Mouse (Mus musculus): ENCODE results near the gene Alad. TPM values are rescaled to one million over a fixed set of nuclear protein-coding genes. Genes with fewer than 3 reads are reported as not detected.

The Alad gene
- total and polyA plus RNA-seq, 2 experiments from 2014 or later = 62.1 to 82.4 TPM

GRCm38 (mm10) chr4:62524651-62525488 is 5.2 kb upstream of the Alad start, which contains the start of the genes Pole3 and 4933430I17Rik:
Pole3 (minus strand) TSS chr4:62525068.
4933430I17Rik (plus strand) TSS chr4:62525369.
- Histone ChIP-seq H3K27ac (ENCODE audit: low read depth) (peak within 1 kb of the TSS; percentile 93), H3K4me3 (ENCODE audit: low read depth, low read length) (peak within 1 kb of the TSS; percentile 81), H3K4me2 (ENCODE audit: low read depth, low read length) (peak within 1 kb of the TSS; percentile 95), H3K36me3 (replicated peaks; ENCODE audit: control insufficient read depth, insufficient read depth, low read length) (0 out of 2 replicates have a peak, but pooled peaks cover 5% of the 10 kb centered on the region), H3K9ac (replicated peaks; ENCODE audit: low read depth, low read length) (peak within 1 kb of the TSS; percentile 83), H3K4me1 (ENCODE audit: control insufficient read depth, insufficient read depth) (peaks cover 6% of the 10 kb centered on the region), H3K9me3 (replicated peaks; ENCODE audit: control insufficient read depth, low read length) (no peaks in the 10 kb centered on the region), H3K27me3 (ENCODE audit: control insufficient read depth, insufficient read depth, low read length) (no peaks in the 10 kb centered on the region)
- DNase-seq (ENCODE audit: low spot score) (peak; percentile 95), ATAC-seq (ENCODE audit: insufficient read depth, low read depth) (peak; percentile 99)
- under 1% methylated on average over 59 of the region's 59 CpGs for WGBS
- TF ChIP-seq EP300 (IDR thresholded peaks at IDR 0.05; ENCODE audit: low read depth) = no peak
- TF ChIP-seq CTCF (IDR thresholded peaks at IDR 0.05; ENCODE audit: low read depth) = no peak

GRCm38 (mm10) chr4:62520892-62521400 is 1.2 kb upstream of the Alad start:
- no peak overlapping the region for H3K9ac ChIP-seq (replicated peaks; ENCODE audit: low read depth, low read length)
- no peak overlapping the region for H3K4me3 ChIP-seq (ENCODE audit: low read depth, low read length)
- peaks cover 22% of the 10 kb centered on the region for H3K4me1 ChIP-seq (ENCODE audit: control insufficient read depth, insufficient read depth)
- TF ChIP-seq EP300 (IDR thresholded peaks at IDR 0.05; ENCODE audit: low read depth) (no peak), CTCF (IDR thresholded peaks at IDR 0.05; ENCODE audit: low read depth) (no peak)
- WGBS = 75% methylated on average over 2 of the region's 2 CpGs
- H3K4me2 ChIP-seq (ENCODE audit: low read depth, low read length) = no peak overlapping the region
- H3K27ac ChIP-seq (ENCODE audit: low read depth) = no peak overlapping the region
- ATAC-seq (ENCODE audit: insufficient read depth, low read depth) (no peak), DNase-seq (ENCODE audit: low spot score) (no peak)
- H3K9me3 ChIP-seq (replicated peaks; ENCODE audit: control insufficient read depth, low read length) = no peaks in the 10 kb centered on the region
- H3K27me3 ChIP-seq (ENCODE audit: control insufficient read depth, insufficient read depth, low read length) = no peaks in the 10 kb centered on the region
- 0 out of 2 replicates have a peak, but pooled peaks cover 5% of the 10 kb centered on the region for H3K36me3 ChIP-seq (replicated peaks; ENCODE audit: control insufficient read depth, insufficient read depth, low read length)

- Histone ChIP-seq H3K9me3 (replicated peaks; ENCODE audit: control insufficient read depth, low read length) (no peaks in the 10 kb centered on the region), H3K36me3 (replicated peaks; ENCODE audit: control insufficient read depth, insufficient read depth, low read length) (0 out of 2 replicates have a peak, but pooled peaks cover 5% of the 10 kb centered on the region), H3K27me3 (ENCODE audit: control insufficient read depth, insufficient read depth, low read length) (no peaks in the 10 kb centered on the region), H3K27ac (ENCODE audit: low read depth) (peak overlapping the region; percentile 82), H3K4me3 (ENCODE audit: low read depth, low read length) (peak overlapping the region; percentile 73), H3K4me2 (ENCODE audit: low read depth, low read length) (peak overlapping the region; percentile 71), H3K9ac (replicated peaks; ENCODE audit: low read depth, low read length) (peak overlapping the region; percentile 63), H3K4me1 (ENCODE audit: control insufficient read depth, insufficient read depth) (peaks cover 26% of the 10 kb centered on the region)
- DNase-seq (ENCODE audit: low spot score) = no peak
- no peak for TF ChIP-seq CTCF (IDR thresholded peaks at IDR 0.05; ENCODE audit: low read depth)
- no peak for TF ChIP-seq EP300 (IDR thresholded peaks at IDR 0.05; ENCODE audit: low read depth)
- ATAC-seq (ENCODE audit: insufficient read depth, low read depth) = peak; percentile 49
- 3% methylated on average over 26 of the region's 26 CpGs for WGBS
These were observed 433 bp downstream of the Alad start for GRCm38 (mm10) chr4:62519122-62519848.

- WGBS = 38% methylated on average over 13 of the region's 13 CpGs
- H3K4me2 ChIP-seq (ENCODE audit: low read depth, low read length) = peak overlapping the region; percentile 71
- peak overlapping the region; percentile 46; the same call in 1 of the 2 replicates for H3K27ac ChIP-seq (ENCODE audit: low read depth)
- TF ChIP-seq EP300 (IDR thresholded peaks at IDR 0.05; ENCODE audit: low read depth) (no peak), CTCF (IDR thresholded peaks at IDR 0.05; ENCODE audit: low read depth) (no peak)
- H3K4me3 ChIP-seq (ENCODE audit: low read depth, low read length) = peak overlapping the region; percentile 73
- peak overlapping the region; percentile 35; the same call in 1 of the 2 replicates for H3K9ac ChIP-seq (replicated peaks; ENCODE audit: low read depth, low read length)
- peaks cover 10% of the 10 kb centered on the region for H3K36me3 ChIP-seq (replicated peaks; ENCODE audit: control insufficient read depth, insufficient read depth, low read length)
- no peaks in the 10 kb centered on the region for H3K9me3 ChIP-seq (replicated peaks; ENCODE audit: control insufficient read depth, low read length)
- no peak for DNase-seq (ENCODE audit: low spot score)
- H3K4me1 ChIP-seq (ENCODE audit: control insufficient read depth, insufficient read depth) = peaks cover 23% of the 10 kb centered on the region
- ATAC-seq (ENCODE audit: insufficient read depth, low read depth) = no peak
- no peaks in the 10 kb centered on the region for H3K27me3 ChIP-seq (ENCODE audit: control insufficient read depth, insufficient read depth, low read length)
These were observed 1.1 kb downstream of the Alad start for GRCm38 (mm10) chr4:62518416-62519121.
